Mouse (Mus musculus): ENCODE data around the gene Spata19. TPM values are rescaled to one million over a fixed set of nuclear protein-coding genes. Genes with fewer than 3 reads are reported as not detected.
A peak's percentile ranks its signal among the peaks of the same experiment; 100 is the strongest.

Gene Spata19
- not detected for total RNA-seq (2022)

DNA sequence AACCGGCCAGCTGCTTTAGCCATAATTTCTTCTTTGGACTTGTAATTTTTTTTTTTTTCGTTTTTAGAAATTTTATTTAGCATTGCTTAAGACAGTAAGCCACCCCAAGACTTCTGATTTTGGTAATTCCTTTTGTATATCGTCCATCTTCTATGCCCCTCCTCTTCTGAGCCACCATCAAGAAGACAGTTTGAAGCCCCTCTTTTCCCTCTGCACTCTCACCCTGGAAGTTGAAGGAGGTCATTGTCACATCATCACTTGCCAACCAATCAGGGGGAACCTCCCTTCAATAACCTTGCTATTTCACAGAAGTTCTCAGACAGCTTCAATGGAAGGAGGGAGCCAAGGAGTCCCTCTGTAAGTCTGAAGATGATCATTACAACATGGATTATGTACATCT lies at the start of gene Spata19:
Gene Spata19 (plus strand): TSS at position 301 of the 400 bp plus-strand sequence.
- no peak for DNase-seq

DNA sequence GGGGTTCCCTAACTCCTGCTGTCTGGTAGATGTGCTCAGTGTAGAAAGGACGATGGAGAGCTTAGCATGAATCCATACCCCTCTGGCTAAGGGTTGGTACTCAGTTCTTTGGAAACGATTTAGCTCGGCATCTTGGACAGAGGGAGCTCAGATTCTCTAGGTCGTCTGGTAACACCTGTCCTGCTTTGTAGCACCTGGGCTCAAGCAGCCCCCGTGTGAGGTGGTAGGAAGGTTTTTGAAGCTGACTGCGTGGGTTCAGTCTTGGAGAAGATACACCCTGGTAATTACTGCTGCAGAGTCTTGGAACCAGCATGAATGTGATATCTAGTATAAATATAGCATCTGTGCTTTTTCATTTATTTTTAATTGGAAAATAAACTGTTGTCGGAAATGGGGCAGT lies 43.5 kb upstream of the Spata19 start:
- DNase-seq, result no peak

DNA sequence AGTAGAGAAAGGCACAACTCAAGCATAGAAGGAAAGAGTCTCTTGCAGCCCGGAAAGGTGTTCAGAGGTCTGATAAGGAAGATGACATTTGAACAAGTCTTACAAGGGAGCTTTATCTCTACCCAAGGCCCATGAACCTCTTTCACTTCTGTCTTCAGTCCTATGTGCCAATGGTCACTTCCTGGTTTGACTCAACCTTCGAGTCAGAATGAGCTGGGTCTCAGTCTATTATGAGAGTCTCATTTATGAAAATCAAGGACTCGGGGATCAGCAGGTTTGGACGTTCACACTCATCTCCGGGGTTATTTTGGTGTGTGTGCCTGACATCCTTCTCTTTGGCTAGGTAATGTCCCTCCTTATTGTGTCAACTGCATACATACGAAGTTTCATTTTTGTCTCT lies 38.7 kb upstream of the Spata19 start:
- DNase-seq, result no peak

DNA sequence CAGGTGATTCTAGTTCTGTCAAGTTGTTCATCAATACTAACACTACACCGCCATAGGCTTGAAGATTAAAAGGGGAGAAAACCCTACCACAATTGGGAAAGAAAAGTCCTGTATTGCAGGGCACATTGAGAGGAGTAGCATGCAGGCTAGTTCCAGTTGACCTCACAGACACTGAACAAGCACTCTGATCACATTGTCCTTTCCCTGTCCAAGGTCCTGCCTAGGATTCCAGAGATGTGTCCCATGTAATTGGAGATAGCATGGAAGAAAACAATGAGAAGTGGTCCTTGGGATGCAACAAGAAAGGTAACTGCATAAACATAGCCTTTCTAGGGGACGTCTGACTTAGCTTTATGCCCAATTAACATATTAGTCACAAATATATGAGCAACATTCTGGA lies 29.4 kb upstream of the Spata19 start:
- DNase-seq, result no peak

DNA sequence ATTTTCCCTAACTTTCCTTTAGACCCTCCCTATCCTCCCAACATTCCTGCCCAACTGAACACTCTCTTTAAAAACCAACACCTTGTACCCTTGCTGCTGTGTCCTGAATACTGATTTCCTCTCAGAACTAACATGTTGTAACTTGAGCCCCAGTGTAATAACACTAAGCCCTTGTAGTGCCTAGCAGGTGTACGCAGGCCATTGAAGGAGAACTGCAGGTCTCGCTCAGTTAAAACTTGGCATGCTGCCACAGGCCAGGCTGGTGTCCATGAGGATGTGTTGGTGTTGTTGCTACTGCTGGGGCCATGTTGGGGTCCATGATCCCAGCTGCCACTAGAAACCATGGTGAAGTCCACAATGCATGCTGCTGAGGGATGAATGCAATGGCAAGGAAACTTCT lies 27.5 kb upstream of the Spata19 start:
- no peak for DNase-seq

DNA sequence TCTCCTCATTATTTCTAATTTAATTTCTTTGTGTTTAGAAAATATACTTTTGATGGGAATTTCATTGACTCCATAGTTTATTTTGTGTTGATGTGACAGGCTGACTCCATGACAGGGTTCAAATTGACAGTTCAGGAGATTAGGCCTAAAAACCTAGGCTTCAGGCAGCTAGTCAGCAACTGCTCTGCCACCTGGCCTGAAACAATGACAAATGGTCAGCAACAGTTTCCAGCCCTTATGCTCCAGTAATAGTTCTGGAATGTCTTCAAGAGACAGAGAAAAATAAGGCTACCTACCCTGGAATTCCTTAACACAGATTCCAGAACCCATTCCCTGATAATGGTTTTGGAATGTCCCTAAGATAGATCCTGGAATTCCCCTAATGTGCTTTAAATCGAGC lies 20.9 kb upstream of the Spata19 start:
- no peak for DNase-seq

DNA sequence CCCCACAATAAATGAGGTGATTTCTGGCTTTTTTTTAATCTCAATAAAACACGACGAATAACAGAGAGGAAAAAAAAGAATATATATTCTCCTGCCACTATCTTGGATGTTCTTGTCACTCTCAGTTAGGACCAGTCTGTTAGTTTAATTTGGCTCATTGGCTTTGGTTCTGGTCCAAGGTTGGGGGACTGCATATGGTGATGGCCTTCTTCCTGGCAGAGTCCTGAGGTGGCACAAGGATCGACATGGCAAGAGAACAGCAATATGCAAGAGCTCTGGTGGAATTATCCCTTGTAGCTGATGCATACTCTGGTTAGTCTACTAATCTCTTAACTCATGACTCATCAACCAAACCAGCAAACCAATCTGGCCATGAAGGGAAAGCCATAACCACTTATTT lies 9.6 kb upstream of the Spata19 start:
- DNase-seq, result no peak

DNA sequence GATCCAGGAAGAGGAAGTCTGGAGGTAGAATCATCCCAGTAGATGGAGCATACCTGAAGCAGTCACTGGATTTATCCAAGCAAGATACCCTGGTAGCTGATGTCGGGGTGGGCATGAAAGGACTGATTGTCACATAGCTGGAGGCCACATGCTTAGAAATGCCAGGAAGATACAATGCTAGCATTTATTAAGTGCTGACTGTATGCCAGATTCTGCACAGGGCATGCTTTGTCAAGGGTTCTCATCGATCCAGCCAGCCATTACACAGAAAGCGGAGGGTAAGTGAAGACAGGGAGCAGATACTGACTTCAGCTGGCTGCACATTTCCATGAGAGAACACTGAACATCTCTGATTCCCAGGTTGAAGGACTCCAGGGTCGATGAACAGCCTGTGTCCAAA lies 4.6 kb downstream of the Spata19 start:
- no peak for DNase-seq

DNA sequence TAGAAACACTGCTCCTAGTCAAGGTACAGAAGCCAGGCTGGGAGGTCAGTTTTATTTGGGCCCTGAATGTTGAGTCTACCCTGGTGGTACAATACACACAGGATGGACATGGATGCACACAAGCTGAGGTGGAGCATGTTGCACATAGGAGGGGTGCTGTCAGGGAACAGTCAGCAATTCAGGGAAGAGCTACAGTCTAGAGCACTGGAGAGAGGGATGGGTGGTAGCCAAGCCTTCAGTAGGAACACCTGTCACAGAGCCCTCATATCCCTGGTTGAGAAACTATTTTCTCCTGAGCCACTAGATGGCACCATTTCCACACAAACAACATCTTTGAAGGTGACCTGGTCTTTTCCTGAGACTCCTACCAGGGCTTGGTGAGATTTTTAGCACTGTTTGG lies 13.1 kb downstream of the Spata19 start:
- no peak for DNase-seq

DNA sequence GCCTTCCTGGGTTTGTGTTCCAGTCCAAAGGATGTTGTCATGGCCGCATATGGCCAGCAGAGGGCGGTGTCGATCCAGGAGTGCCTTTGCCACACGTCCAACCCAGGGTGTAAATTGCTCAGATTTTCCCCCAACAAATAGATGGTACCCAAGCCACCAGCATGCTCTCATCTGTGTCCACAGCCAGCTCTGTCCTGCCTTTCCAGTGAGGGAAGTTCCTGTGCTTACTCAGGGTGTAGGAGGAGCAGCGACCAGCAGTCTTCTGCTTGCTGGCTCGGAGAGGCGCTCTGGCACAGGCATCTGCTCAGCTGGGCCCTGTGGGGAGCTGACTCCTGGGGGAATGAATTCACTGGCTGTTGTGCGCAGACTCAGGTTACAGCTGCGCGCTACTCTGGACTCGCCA lies 17.5 kb downstream of the Spata19 start:
- DNase-seq, result peak; percentile 12

DNA sequence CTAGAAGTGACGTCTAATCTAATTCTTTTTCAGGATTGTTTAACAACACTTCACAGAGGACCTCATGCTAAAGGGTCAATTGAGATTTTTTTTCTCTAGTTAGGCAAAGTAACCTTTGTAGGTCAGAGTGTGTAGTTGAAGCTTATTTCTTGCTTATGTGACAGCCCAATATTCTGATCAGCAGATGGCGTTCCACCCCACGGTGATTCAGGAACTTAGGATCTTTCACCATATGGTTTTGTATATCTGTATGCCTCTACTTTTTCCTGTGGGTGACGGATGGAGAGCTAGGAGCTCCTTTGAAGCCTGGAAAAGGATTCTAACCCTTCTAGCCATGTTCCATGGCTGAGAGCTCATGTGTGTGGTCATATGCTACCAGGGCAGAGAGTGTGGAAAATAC lies 27.9 kb downstream of the Spata19 start:
- DNase-seq, result no peak

DNA sequence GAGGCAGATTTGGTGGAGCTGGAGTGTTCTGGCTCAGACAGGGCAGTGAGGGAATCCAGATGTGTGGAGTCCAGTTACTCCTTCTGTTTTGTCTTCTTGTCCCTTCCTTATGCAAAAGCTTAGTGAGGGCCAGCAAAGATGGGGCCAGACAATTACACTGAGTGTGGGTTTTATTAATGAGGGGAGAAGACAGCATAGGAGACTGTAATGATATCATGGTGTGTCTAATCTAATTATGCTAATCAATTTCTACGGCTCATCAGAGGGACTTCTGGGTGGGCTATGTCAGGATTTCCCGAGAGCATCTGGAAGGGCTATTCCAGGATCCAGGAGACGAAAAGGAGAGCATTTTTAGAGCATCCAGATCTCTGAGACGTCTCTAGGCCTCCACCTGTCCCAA lies 32.0 kb downstream of the Spata19 start:
- no peak for DNase-seq

DNA sequence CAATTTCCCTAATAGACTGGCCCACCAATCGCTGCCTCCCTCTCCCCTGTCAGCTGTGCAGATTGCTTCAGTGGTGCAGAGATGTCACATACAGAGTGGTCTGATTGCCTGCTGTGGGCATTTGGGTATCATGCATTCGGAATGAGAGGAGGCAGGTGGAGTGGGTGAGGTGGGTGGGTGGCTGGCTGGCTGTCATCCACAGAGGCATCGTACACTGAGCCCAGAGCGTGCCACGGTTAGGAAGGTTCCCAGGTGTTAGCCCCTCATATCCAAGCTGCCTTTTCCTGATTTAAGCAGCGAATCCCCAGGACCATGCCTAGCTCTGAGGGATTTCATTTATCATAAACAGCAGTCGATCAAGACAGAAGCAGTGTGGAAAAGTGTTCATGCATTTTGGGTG lies 36.7 kb downstream of the Spata19 start:
- no peak for DNase-seq

DNA sequence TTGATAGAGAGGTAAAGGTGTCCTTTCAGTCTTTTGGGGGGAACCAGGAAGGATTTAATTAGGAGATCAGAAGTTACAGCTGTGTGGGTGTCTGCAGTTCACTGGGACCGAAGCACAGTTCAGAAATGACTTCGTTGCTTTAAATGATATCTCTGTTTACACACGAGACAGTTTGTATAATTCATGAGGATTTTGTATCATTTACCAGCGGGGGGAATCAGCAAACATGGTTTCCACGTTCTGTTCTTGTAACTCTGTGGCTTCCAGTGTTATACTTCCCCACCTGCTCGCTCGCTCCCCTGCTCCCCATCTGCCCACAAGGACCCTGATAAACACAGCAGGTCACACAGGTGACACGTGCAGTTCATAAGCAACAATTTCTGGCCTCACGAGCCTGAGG lies 39.3 kb downstream of the Spata19 start:
- no peak for DNase-seq

DNA sequence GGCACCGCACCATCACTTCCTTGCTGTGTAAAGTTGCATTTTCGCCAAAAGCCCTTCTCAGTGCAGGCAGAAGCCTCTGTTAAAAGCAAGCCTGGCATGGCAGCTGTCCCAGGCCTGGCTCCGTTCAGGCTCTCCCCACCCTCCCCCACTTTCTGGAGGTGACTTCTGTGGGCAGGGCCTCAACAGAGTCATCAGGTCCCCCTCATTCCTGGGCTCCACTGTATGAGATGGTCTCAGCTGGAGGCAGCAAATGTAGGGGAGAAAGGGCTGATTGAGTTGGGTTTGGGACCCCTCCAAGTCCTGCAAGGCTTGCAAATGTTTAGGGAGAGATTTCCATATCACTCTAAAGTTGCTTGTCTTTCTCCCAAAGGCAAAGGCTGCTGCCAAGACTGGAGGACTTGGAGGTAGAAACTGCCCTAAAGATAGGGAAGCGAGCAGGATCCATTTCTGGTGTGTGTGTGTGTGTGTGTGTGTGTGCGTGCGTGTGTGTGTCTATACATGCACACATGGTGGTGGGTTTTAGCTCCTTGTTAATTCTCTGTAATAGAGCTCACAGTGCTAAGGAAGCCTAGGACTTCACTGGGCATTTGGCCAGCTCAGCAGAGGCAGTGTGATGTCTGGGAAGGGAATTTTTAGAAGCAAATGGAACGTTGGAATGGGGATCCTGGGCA lies 40.9 kb downstream of the Spata19 start:
- no peak for DNase-seq

DNA sequence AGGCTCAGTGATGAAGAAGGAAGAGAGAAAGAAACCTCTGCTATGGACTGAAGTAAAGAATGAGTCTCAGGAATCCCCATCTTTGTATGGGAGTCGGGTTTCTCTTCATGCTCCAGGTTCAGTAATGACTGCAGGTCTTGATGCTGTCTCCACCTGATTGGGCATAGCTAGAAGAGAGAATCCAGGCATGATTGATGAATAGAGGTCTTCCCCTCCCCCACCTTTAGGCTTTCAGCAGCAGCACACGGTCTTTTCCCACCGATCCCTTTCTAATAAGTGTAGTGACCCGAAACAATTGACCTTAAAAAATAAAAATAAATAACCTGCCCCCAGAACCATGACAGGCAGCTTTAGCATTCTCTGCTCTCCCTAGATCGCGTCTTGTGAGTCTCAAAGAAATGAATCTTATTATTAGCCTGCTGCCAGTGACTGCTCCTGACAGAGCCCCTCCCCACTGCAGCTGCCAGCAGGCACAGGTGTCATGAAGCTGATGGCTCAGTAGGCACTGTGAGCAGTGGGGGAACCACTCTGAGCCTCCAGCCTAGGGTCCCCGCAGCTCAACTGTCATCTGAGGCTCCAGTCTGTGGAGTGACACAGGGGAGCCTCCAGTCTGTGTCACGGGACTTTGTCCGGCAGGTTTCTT lies 53.3 kb downstream of the Spata19 start:
- no peak for DNase-seq

Other genes starting within 250 kb of the Spata19 start
- 10 to 100 TPM; 40.4 to 55.7 (median 47.1) TPM for gene Jam3, start 241.4 kb upstream of the Spata19 start, total RNA-seq (2022)
- 1 to 10 TPM; 3.5 to 8.2 (median 5.9) TPM for gene Igsf9b, start 97.6 kb upstream of the Spata19 start, total RNA-seq (2022)

All from adrenal gland, adult 8-10 months (tissue).